Mouse (Mus musculus) hindbrain, embryonic 15.5 days (tissue): Measurements from ENCODE around the gene Tmem145. TPM values are rescaled to one million over a fixed set of nuclear protein-coding genes. Genes with fewer than 3 reads are reported as not detected.
"Not testable (repeated sequence)": the region's sequence is repeated elsewhere in the genome, so short reads cannot be mapped to it uniquely, and the experiment has no call there.

ENCODE experiments used
- ATAC-seq: fragments of 200-750 bp; cut with Nextera tagmentation; 2 replicates; pipeline ENCODE4 v1.8.0; 2017; ENCODE audit warnings: low read depth, moderate number of reproducible peaks, moderate TSS enrichment; ENCODE audit not compliant: low FRiP score
- H3K27ac ChIP-seq: fragments of 300-500 bp; sonication (generic); replicated peaks from 2 replicates; pipeline ENCODE4 v1.5.1; 2015; ENCODE audit warnings: mild to moderate bottlenecking, inconsistent platforms
- H3K27me3 ChIP-seq: fragments of 300-500 bp; sonication (generic); 2 replicates; pipeline ENCODE4 v1.6.1; 2015; ENCODE audit warnings: control low read depth, inconsistent platforms
- H3K36me3 ChIP-seq: fragments of 300-500 bp; sonication (generic); 2 replicates; pipeline ENCODE4 v1.6.1; 2015; ENCODE audit warnings: control low read depth, inconsistent platforms
- H3K4me1 ChIP-seq: fragments of 300-500 bp; sonication (generic); replicated peaks from 2 replicates; pipeline ENCODE4 v1.6.1; 2015; ENCODE audit warnings: control low read depth, inconsistent platforms
- H3K4me2 ChIP-seq: fragments of 300-500 bp; sonication (generic); 2 replicates; pipeline ENCODE4 v1.6.1; 2015; ENCODE audit warnings: moderate library complexity, mild to moderate bottlenecking, inconsistent platforms
- H3K4me3 ChIP-seq: fragments of 300-500 bp; sonication (generic); 2 replicates; pipeline ENCODE4 v1.5.1; 2015; ENCODE audit warnings: mild to moderate bottlenecking, inconsistent platforms
- H3K9ac ChIP-seq: fragments of 300-500 bp; sonication (generic); 2 replicates; pipeline ENCODE4 v1.6.1; 2015; ENCODE audit warnings: inconsistent platforms
- H3K9me3 ChIP-seq: fragments of 300-500 bp; sonication (generic); 2 replicates; pipeline ENCODE4 v1.6.1; 2016; ENCODE audit warnings: control low read depth, inconsistent platforms
- WGBS: fragments of 180-500 bp; shearing (Covaris S2); methylation state at CpG from one replicate; pipeline ENCODE4 v1.1.7; 2015; 5-methylcytosine and 5-hydroxymethylcytosine counted together
- polyA plus RNA-seq: library from polyadenylated mRNA; unstranded; fragments of >200 nt; fragmentation: Nextera tagmentation; extraction: Ambion mirVana; gene quantifications from 2 replicates; pipeline ENCODE4 v1.2.1, GENCODE M21; 2015

Gene Tmem145
- 84.1 and 101 TPM in 2 replicates for polyA plus RNA-seq

GRCm38 (mm10) chr7:25305956-25306613, at the start of gene Tmem145:
Gene Tmem145 (plus strand): TSS chr7:25306106.
- Histone ChIP-seq H3K27me3 (peaks cover 3% of the 10 kb centered on the region), H3K27ac (peak within 1 kb of the TSS; percentile 87), H3K36me3 (0 out of 2 replicates have a peak, but pooled peaks cover 4% of the 10 kb centered on the region), H3K4me2 (peak within 1 kb of the TSS; percentile 64), H3K4me1 (peaks cover 19% of the 10 kb centered on the region), H3K9me3 (no peaks in the 10 kb centered on the region), H3K4me3 (peak within 1 kb of the TSS; percentile 57), H3K9ac (peak within 1 kb of the TSS; percentile 76)
- peak; percentile 69 for ATAC-seq
- WGBS, result 1% methylated on average over 47 of the region's 47 CpGs

DNA sequence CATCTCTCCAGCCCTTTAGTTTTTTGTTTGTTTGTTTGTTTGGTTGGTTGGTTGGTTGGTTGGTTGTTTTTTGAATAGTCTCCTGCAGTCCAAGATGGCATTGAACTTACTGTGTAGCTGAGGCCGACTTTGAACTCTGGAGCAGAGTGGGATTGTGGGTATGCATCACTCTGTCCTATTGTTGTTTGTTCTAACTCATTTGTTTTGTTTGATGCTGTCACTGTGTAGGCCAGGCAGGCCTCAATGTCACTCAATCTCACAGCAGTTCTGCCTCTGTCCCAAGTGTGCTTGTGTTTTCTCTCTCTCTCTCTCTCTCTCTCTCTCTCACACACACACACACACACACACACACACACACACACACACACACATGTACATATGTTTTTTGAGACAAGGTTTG, 44.0 kb upstream of the Tmem145 start:
- 50% methylated on average over 1 of the region's 1 CpGs for WGBS
- H3K9ac ChIP-seq, result no peak overlapping the region
- ATAC-seq, result no peak

GRCm38 (mm10) chr7:25263968-25264870, 41.7 kb upstream of the Tmem145 start:
- Histone ChIP-seq H3K4me1 (peaks cover 11% of the 10 kb centered on the region), H3K4me3 (no peak overlapping the region), H3K27me3 (no peaks in the 10 kb centered on the region), H3K9ac (no peak overlapping the region), H3K9me3 (no peaks in the 10 kb centered on the region), H3K36me3 (no peaks in the 10 kb centered on the region), H3K4me2 (no peak overlapping the region), H3K27ac (no peak overlapping the region)
- no peak for ATAC-seq
- WGBS, result 24% methylated on average over 17 of the region's 17 CpGs

More for the DNA sequence above, 44.0 kb upstream of the Tmem145 start:
- H3K4me3 ChIP-seq, result no peak overlapping the region
- no peaks in the 10 kb centered on the region for H3K9me3 ChIP-seq
- H3K27ac ChIP-seq, result no peak overlapping the region
- no peaks in the 10 kb centered on the region for H3K36me3 ChIP-seq
- H3K27me3 ChIP-seq, result no peaks in the 10 kb centered on the region
- H3K4me2 ChIP-seq, result no peak overlapping the region
- H3K4me1 ChIP-seq, result peaks cover 2% of the 10 kb centered on the region

DNA sequence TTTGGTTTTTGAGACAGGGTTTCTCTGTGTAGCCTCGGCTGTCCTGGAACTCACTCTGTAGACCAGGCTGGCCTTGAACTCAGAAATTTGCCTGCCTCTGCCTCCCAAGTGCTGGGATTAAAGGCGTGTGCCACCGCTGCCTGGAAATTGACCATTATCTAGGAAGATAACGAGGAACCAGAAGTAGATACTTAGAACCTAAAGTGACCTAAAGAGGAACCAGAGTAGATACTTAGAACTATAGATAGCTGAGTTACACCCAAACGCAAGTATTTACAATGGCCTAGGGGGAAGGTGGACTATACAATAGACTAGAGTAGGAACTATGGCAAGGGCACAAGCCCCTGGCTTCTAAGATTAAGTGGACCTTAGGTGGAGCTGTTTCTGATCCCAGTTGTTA, 40.2 kb upstream of the Tmem145 start:
- 92% methylated on average over 5 of the region's 5 CpGs for WGBS
- H3K27me3 ChIP-seq, result not testable (repeated sequence)

DNA sequence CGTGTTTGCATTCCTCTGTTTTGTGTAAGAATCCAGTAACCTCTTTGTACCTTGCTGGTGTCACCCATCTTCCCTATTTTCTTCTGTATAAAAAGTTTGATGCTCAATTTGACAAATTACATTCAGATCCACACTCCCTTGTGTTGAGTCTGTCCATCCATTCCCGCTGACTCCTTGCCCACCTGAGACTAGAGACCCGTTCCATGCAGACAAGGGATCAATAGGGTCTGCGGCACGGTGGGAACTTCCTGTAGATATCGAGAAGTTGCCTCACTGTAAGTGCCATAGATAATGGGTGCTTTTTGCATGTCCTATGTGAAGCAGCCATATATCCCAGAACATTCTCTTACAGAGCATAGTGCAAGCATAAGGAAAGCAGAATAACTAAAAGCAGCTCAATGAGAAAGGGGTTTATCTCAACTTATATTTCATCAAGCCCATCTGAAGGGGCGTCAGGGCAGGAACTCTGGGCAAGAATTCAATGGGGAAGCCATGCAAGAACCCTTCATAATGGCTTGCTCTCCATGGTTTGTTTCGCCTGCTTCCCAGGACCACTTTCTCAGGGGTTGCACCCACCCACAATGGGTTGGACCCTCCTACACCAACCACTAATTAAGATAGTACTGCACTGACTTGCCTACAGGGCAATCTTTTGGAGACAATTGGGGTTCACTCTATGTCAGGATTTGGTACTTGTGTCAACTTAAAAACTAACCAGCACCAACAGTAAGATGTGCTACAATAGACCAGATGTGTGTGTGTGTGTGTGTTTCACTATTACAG, 39.5 kb upstream of the Tmem145 start:
- no peaks in the 10 kb centered on the region for H3K27me3 ChIP-seq
- H3K27ac ChIP-seq, result no peak overlapping the region
- H3K36me3 ChIP-seq, result 0 out of 2 replicates have a peak, but pooled peaks cover 4% of the 10 kb centered on the region
- H3K9me3 ChIP-seq, result no peaks in the 10 kb centered on the region
- no peak for ATAC-seq
- H3K9ac ChIP-seq, result no peak overlapping the region
- peaks cover 25% of the 10 kb centered on the region for H3K4me1 ChIP-seq
- WGBS, result 89% methylated on average over 8 of the region's 8 CpGs
- peak overlapping the region; percentile 65 for H3K4me2 ChIP-seq
- H3K4me3 ChIP-seq, result no peak overlapping the region; the same call in 1 of the 2 replicates

More for the DNA sequence above, 40.2 kb upstream of the Tmem145 start:
- not testable (repeated sequence) for H3K27ac ChIP-seq, H3K4me2 ChIP-seq, H3K36me3 ChIP-seq, H3K4me3 ChIP-seq, H3K9ac ChIP-seq, H3K9me3 ChIP-seq, ATAC-seq
- H3K4me1 ChIP-seq, result peaks cover 25% of the 10 kb centered on the region

DNA sequence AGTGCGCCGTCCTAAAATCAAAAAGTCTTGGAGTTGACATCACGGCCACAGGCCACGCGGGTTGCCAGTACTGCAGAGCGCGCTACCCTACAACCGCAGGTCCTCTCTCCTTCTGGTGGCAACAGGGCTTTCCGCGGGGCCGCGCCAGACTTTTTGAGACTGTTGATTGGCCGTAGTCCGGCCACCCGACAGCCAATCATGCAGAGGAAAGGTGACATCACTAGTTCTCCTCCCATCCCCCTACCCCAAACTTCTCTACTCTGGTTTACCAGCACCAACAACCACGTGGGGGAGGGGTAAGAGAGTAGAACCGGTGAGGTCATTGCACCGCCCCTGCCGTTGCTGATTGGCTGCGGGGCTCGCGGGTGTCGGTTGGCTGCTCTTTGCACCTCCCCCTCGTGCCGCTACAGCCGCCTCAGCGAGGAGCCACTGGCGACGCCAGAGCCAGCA, 38.6 kb upstream of the Tmem145 start, which contains the start of gene Cic:
Gene Cic, plus strand, starts transcription at position 404 of the 450 bp plus-strand sequence.
- Histone ChIP-seq H3K9ac (peak within 1 kb of the TSS; percentile 87), H3K4me3 (peak within 1 kb of the TSS; percentile 76), H3K4me1 (peaks cover 25% of the 10 kb centered on the region), H3K27me3 (no peaks in the 10 kb centered on the region), H3K9me3 (no peaks in the 10 kb centered on the region), H3K27ac (peak within 1 kb of the TSS; percentile 96), H3K4me2 (peak within 1 kb of the TSS; percentile 74), H3K36me3 (peaks cover 12% of the 10 kb centered on the region; the same call in 1 of the 2 replicates)
- WGBS, result under 1% methylated on average over 29 of the region's 29 CpGs
- peak; percentile 89 for ATAC-seq

DNA sequence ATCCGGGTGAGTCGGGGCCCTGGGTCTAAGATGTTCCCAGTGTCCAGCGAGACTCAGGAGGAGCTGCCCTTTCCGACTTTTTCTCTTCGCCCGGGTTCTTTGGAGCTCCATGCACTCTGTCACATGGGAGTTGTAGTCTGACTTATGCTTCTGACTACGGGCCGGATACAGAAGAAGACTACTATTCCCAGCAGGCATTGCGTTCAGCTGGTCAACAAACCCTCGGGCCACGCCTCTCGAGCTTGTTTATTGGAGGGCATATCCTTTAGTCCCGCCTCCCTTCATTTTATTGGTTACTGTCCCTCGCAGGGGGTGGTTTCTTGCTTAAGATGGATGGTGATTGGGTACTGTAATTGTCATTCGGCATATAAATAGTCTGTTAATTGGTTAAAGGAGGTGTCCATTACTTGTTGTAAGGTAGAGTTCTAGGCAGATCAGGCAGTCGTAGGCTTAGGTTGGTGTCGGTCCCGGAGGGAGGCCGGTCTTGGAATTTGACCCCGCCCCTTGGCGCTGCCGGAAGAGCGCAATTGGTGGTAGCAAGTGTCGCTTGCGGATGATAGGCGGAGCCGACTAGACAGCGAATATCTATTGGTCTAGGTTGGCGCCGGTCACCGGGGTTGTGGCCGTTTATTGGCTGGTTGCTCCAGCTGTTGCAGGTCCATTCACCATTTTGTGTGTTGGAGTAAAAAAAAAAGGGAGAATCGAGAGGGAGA, 38.0 kb upstream of the Tmem145 start:
- Histone ChIP-seq H3K36me3 (peaks cover 18% of the 10 kb centered on the region; the same call in 1 of the 2 replicates), H3K4me1 (peaks cover 25% of the 10 kb centered on the region), H3K9me3 (no peaks in the 10 kb centered on the region), H3K27me3 (no peaks in the 10 kb centered on the region), H3K9ac (peak overlapping the region; percentile 87), H3K4me2 (peak overlapping the region; percentile 74), H3K4me3 (peak overlapping the region; percentile 76), H3K27ac (peak overlapping the region; percentile 96)
- under 1% methylated on average over 33 of the region's 33 CpGs for WGBS
- peak; percentile 96 for ATAC-seq

GRCm38 (mm10) chr7:25268588-25268987, 37.3 kb upstream of the Tmem145 start:
- WGBS, result 7% methylated on average over 7 of the region's 7 CpGs
- ATAC-seq, result no peak
- H3K4me1 ChIP-seq, result peaks cover 30% of the 10 kb centered on the region

DNA sequence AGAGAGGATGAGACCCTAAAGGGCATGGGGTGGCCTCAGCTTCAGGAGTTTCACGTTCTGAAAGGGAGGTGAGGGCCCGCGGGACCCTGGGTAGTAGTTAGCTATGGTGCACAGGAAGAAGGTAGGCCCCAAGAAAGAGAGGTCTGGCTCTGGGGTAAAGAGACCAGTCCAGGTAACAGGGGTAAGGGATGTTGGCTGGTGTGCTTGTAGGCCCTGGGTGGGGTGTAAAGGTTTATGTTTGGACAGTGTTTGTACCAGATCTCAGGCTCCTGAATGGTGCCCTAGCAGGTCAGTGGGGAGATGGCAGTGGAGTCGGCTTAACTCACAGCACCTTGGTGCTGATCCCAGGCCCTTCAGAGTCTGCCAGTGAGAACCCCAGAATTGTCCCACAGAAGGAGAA, 36.9 kb upstream of the Tmem145 start:
- H3K4me1 ChIP-seq, result peaks cover 34% of the 10 kb centered on the region
- H3K4me3 ChIP-seq, result peak overlapping the region; percentile 76
- peak overlapping the region; percentile 87 for H3K9ac ChIP-seq
- peak overlapping the region; percentile 90 for H3K27ac ChIP-seq
- H3K4me2 ChIP-seq, result peak overlapping the region; percentile 74
- ATAC-seq, result no peak
- 50% methylated on average over 4 of the region's 4 CpGs for WGBS
- H3K9me3 ChIP-seq, result no peaks in the 10 kb centered on the region
- H3K27me3 ChIP-seq, result no peaks in the 10 kb centered on the region
- H3K36me3 ChIP-seq, result peaks cover 24% of the 10 kb centered on the region

More at GRCm38 (mm10) chr7:25268588-25268987, 37.3 kb upstream of the Tmem145 start:
- Histone ChIP-seq H3K9ac (peak overlapping the region; percentile 87), H3K27ac (peak overlapping the region; percentile 90), H3K27me3 (no peaks in the 10 kb centered on the region), H3K9me3 (no peaks in the 10 kb centered on the region), H3K4me3 (peak overlapping the region; percentile 76), H3K4me2 (peak overlapping the region; percentile 74), H3K36me3 (peaks cover 24% of the 10 kb centered on the region)

- Histone ChIP-seq H3K9me3 (no peaks in the 10 kb centered on the region), H3K27me3 (no peaks in the 10 kb centered on the region), H3K4me1 (peaks cover 41% of the 10 kb centered on the region), H3K4me2 (peak overlapping the region; percentile 74), H3K9ac (peak overlapping the region; percentile 87; the same call in 1 of the 2 replicates), H3K27ac (no peak overlapping the region), H3K36me3 (peaks cover 24% of the 10 kb centered on the region), H3K4me3 (peak overlapping the region; percentile 76; the same call in 1 of the 2 replicates)
- WGBS, result 80% methylated on average over 8 of the region's 8 CpGs
- no peak for ATAC-seq
Measured at GRCm38 (mm10) chr7:25269545-25270271, 36.2 kb upstream of the Tmem145 start.
